Mouse (Mus musculus) cerebellum, adult (tissue): ENCODE measurements around the gene Bmp2.

Experiments used
- ATAC-seq: cut with Nextera tagmentation; 2 replicates; pipeline ENCODE4 v1.9.2; 2017; ENCODE audit warnings: mild to moderate bottlenecking, moderate library complexity, mixed read lengths; ENCODE audit not compliant: insufficient number of reproducible peaks, low FRiP score, low TSS enrichment

Bmp2 gene

GRCm38 (mm10) chr2:133564248-133564886 lies 12.4 kb downstream of the Bmp2 start:
- ATAC-seq: no peak

GRCm38 (mm10) chr2:133565424-133565823 lies 13.5 kb downstream of the Bmp2 start:
- ATAC-seq: no peak

- no peak for ATAC-seq
Measured at GRCm38 (mm10) chr2:133565995-133566710, 14.2 kb downstream of the Bmp2 start.

GRCm38 (mm10) chr2:133591562-133592255 lies 39.8 kb downstream of the Bmp2 start:
- ATAC-seq: peak; percentile 42; the same call in 1 of the 2 replicates
